Mouse (Mus musculus) neural tube, postnatal 0 days (tissue): ENCODE data around the gene Ccdc65. TPM values are rescaled to one million over a fixed set of nuclear protein-coding genes. Genes with fewer than 3 reads are reported as not detected.

Source experiments
- polyA plus RNA-seq: library from polyadenylated mRNA; unstranded; fragments of >200 nt; fragmentation: Nextera tagmentation; extraction: Ambion mirVana; gene quantifications from 2 replicates; pipeline ENCODE4 v1.2.1, GENCODE M21; 2015

Gene Ccdc65
- polyA plus RNA-seq: 8.8 and 9.1 TPM in 2 replicates

DNA sequence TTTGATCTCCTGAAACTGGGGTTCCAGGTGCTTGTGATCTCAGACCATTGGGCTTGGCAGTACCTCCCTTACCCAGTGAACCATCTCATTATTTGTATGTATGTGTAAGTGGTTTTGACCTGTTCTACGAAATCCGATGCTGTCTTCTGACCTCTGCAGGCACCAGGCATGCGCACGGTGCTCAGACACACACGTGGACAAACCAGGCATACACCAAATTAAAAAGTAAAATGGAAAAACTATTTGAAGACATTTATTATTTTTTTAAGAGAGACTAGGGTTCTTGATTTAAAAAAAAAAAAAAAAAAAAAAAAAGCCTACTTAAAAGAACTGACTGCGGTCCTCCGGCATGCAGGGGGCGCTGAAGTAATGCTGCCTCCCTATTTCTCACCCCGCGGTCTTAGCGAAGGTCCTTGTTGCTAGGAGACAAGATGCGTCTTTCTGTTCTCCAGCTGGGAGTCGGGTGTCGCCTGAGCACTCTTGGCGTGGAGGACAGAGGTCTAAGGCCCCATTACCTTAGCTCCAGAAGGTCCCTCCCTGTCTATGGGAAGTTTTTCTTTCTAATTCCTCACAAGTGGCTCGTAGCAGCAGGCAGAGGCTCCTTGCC lies at the start of gene Ccdc65:
Gene Ccdc65 (plus strand): TSS at position 442 of the 607 bp plus-strand sequence.

DNA sequence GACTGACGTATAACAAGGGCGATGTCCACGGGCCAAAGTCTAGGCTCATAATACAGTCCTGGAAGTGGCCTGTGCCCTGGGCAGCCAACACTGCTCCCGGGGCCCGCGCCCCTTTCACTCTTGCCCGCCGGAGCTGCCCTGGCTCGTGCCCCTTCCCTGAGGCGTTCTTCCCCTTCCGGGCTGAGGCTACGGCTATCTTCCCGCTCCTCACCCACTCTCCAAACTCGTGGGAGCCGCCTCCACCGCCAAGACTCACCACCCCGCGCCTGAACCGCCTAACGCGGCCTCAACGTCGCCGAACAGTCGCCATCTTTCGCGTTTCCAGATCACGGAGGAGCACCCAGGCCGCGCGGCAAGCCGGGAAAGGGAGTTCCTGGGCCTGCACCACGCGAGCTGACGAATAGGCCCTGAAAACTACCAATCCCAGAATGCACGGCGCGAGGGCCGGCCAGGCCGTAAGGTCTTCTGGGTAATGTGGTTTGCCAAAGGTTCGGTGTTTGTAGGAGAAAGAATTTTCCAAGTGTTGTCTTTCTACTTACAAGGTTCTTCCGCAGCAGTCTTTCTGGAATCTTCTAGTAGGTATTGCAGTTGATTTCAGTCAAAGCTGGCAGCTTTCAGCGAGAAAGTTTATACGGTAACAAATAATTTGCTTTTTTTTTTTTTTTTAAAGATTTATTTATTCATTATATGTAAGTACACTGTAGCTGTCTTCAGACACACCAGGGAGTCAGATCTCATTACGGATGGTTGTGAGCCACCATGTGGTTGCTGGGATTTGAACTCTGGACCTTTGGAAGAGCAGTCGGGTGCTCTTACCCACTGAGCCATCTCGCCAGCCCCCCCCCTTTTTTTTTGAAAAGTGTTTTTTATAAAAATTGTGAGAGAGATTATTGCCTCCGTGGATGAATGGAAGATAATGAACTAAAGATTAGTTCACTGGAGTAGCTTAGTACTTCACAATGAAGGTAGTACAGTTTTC lies 45.2 kb upstream of the Ccdc65 start, which contains the start of gene Ddx23:
Gene Ddx23 (minus strand): TSS at position 328 of the 979 bp plus-strand sequence.

DNA sequence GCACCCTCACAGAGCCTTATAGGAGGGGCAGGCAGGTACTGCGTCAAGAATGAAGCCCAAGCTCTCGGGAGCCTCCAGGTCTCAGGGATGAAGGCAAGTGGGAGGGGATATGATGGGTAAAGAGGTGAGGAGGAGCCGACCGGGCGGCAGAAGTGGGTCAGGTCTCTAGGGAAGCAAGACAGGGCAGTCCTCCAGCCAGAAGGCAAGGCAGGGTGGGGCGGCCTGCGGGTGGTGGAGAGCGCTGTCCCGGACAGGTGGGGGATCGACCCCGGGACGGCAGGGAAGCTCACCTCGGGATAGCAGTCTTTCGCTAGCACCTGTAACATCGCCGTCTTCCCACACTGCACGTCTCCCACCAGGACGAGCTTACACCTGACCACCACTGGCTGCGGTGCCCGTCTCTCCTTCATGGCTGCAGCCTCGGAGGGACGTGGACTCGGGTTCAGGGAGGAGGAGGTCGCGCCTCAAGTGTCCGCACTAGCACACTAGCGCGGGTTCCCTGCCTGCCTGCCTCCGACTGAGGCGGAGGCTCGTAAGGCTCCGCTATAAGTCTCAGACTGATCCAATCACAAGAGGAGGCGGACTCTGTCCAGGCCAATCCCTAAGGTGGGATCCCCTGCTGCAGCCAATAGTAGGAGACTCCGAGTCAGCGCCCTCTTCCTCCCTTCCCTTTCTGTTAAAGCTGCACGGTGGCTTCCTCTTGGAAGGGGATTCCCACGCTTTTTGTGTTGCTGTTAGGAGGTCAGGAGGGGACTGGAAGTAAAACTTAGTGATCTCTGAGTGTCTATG lies 30.9 kb upstream of the Ccdc65 start, which contains the start of gene Rnd1:
Gene Rnd1 (minus strand): TSS at position 522 of the 789 bp plus-strand sequence.

DNA sequence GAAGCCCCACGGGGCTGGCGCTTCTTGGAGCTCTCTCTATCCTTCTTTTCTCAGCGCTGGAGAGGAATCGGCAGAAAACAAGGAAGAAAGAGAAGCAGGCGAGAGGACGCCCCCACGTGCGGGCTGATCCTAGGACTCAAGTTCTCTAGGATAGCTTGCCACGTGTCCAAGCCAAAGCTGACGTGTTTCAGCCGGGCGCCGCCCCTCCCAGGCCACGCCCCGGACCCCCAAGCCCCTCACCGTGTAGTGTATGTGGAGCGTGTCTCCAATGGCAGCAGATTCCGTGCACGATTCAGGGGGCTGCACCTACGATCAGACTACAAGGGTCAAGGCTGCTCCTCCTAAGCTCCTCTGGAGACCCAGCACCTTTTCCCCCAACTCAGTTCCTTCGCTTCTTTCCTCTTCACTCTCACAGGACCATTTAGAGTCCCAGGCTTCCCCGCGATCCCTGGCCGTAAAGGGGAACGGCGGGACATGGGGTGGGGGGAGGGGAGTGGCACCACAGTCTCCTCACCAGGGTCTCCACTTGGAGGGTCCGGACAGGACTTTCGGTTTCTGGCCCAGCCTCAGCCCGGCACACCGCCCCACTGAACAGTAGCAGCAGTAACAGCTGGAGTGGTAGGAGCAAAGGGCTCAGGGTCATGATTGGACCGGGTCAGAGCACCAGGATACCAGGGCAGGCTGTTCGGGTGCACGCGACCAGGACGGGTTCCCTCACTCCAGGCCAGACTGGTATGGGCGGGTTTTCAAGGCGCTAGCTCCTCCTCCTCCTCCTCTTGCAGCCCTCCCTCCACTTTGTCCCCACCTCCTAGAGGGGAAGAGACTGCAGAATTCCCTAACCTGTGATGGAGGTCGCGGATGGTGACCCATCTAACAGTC lies 19.7 kb downstream of the Ccdc65 start, which contains the start of gene Fkbp11:
Gene Fkbp11 (minus strand): TSS at position 756 of the 879 bp plus-strand sequence.

DNA sequence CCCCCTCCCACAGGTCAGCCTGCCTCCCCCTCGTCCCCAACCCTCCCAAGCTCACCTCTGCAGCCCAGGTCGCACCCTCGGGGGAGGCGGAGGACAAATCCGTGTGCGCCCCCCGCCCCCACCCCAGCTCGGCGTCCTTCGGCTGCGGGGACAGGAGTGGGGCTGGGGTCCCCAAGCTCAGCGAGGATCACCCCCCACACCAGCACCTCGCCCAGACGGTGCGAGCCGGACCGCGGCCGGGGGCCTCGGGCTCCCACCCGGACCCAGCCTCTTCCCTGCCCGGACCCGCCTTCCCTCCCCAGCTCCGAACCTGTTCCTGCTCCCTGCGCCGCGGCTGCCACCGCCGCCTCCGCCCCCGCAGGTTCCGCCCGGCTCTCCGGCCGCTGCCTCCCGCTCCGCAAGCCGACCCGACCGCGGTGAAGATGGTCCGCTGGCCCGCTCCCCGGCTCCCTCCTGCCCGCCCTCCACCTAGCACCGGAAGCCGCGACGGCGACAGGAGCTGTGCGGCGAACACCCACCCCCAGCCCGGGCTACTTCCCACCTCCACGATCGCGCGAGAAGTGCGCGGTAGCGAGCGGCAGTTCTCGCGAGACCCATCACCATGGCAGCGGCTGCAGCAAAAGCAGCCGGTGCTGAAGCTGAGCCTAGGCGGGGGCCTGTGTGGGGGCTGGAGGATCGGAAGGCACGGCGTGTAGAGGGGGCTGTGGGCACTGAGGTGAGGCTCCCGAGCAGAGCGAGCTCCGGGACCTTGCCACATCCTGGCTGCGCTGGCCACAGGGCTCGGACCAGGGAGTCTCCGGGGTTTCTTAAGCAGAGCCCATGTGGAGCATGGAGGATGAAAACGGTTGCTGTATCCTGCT lies 54.9 kb downstream of the Ccdc65 start, which contains the start of gene Arf3:
Gene Arf3 (minus strand): TSS at position 545 of the 860 bp plus-strand sequence.

Other genes starting within 250 kb of the Ccdc65 start
- not detected in 2 replicates for gene OR5BS1P, start 238.3 kb upstream of the Ccdc65 start, polyA plus RNA-seq
- not detected in 2 replicates for gene Lalba, start 225.5 kb upstream of the Ccdc65 start, polyA plus RNA-seq
- gene Olfr279, start 215.8 kb upstream of the Ccdc65 start, polyA plus RNA-seq: not detected in 2 replicates
- gene Kansl2, start 173.9 kb upstream of the Ccdc65 start, polyA plus RNA-seq: 80.5 and 87.7 TPM in 2 replicates
- 40.5 and 42.5 TPM in 2 replicates for gene Ccnt1, start 137.3 kb upstream of the Ccdc65 start, polyA plus RNA-seq
- gene 4930415O20Rik, start 137.2 kb upstream of the Ccdc65 start, polyA plus RNA-seq: not detected in 2 replicates
- 8.7 and 9.7 TPM in 2 replicates for gene Adcy6, start 98.1 kb upstream of the Ccdc65 start, polyA plus RNA-seq
- gene Cacnb3, start 77.4 kb upstream of the Ccdc65 start, polyA plus RNA-seq: 76.7 and 90.3 TPM in 2 replicates
- gene Ddx23, start 45.3 kb upstream of the Ccdc65 start, polyA plus RNA-seq: 20.5 and 21.6 TPM in 2 replicates
- 18.3 and 19.6 TPM in 2 replicates for gene Rnd1, start 30.7 kb upstream of the Ccdc65 start, polyA plus RNA-seq
- gene Fkbp11, start 20.0 kb downstream of the Ccdc65 start, polyA plus RNA-seq: 7.5 and 8.3 TPM in 2 replicates
- gene Arf3, start 55.0 kb downstream of the Ccdc65 start, polyA plus RNA-seq: 107 and 109 TPM in 2 replicates
- gene Wnt10b, start 69.9 kb downstream of the Ccdc65 start, polyA plus RNA-seq: 0.06 TPM in 1 of 2 replicates, not detected in the other
- 0.34 and 0.43 TPM in 2 replicates for gene Wnt1, start 81.7 kb downstream of the Ccdc65 start, polyA plus RNA-seq
- 0.32 and 0.39 TPM in 2 replicates for gene Ddn, start 101.3 kb downstream of the Ccdc65 start, polyA plus RNA-seq
- 52.9 and 53.3 TPM in 2 replicates for gene Prkag1, start 123.3 kb downstream of the Ccdc65 start, polyA plus RNA-seq
- gene Kmt2d, start 163.0 kb downstream of the Ccdc65 start, polyA plus RNA-seq: 7.9 and 9.2 TPM in 2 replicates
- gene Rhebl1, start 186.3 kb downstream of the Ccdc65 start, polyA plus RNA-seq: 24.1 and 27.3 TPM in 2 replicates
- 7.4 and 9.6 TPM in 2 replicates for gene Dhh, start 190.3 kb downstream of the Ccdc65 start, polyA plus RNA-seq
- 12.3 and 15.5 TPM in 2 replicates for gene Lmbr1l, start 210.0 kb downstream of the Ccdc65 start, polyA plus RNA-seq
- gene Tuba1b, start 226.4 kb downstream of the Ccdc65 start, polyA plus RNA-seq: 1,597 and 1,748 TPM in 2 replicates
- gene Gm49450, start 245.3 kb downstream of the Ccdc65 start, polyA plus RNA-seq: not detected in 2 replicates
- gene Tuba1a, start 245.5 kb downstream of the Ccdc65 start, polyA plus RNA-seq: 8,375 and 9,600 TPM in 2 replicates